Mouse (Mus musculus) c-Kit-positive CD71-negative TER-119-negative erythroid progenitor cells, embryonic 14.5 days (primary cell): ENCODE results near the gene Txndc16.

Experiments
- DNase-seq: peaks from one replicate; pipeline ENCODE4 v3.0.0-alpha.2; 2013; ENCODE audit warnings: low read depth

The Txndc16 gene

GRCm38 (mm10) chr14:45220090-45220956, at the start of gene Txndc16:
Gene Txndc16 (minus strand): TSS chr14:45220328.
- no peak for DNase-seq

GRCm38 (mm10) chr14:45263831-45264592, 43.9 kb upstream of the Txndc16 start:
- no peak for DNase-seq

GRCm38 (mm10) chr14:45251548-45252076, 31.5 kb upstream of the Txndc16 start:
- no peak for DNase-seq

- DNase-seq: no peak
These were observed 21.5 kb upstream of the Txndc16 start for GRCm38 (mm10) chr14:45241613-45242012.

GRCm38 (mm10) chr14:45239042-45239441, 18.9 kb upstream of the Txndc16 start:
- no peak for DNase-seq

GRCm38 (mm10) chr14:45220957-45221630, 966 bp upstream of the Txndc16 start:
- no peak for DNase-seq

GRCm38 (mm10) chr14:45219281-45220089, 643 bp downstream of the Txndc16 start, which contains the start of gene Gpr137c:
Gene Gpr137c (plus strand): TSS chr14:45219717.
- peak; percentile 99 for DNase-seq

- DNase-seq: no peak
These were observed 2.4 kb downstream of the Txndc16 start for GRCm38 (mm10) chr14:45217693-45218092.

GRCm38 (mm10) chr14:45216711-45217340, 3.3 kb downstream of the Txndc16 start:
- DNase-seq: no peak

- no peak for DNase-seq
These were observed 8.7 kb downstream of the Txndc16 start for GRCm38 (mm10) chr14:45211431-45211830.

- DNase-seq: no peak
These were observed 9.4 kb downstream of the Txndc16 start for GRCm38 (mm10) chr14:45210683-45211082.

GRCm38 (mm10) chr14:45200607-45201006, 19.5 kb downstream of the Txndc16 start:
- no peak for DNase-seq

- DNase-seq: no peak
These were observed 29.1 kb downstream of the Txndc16 start for GRCm38 (mm10) chr14:45190999-45191398.

- DNase-seq: no peak
These were observed 38.5 kb downstream of the Txndc16 start for GRCm38 (mm10) chr14:45181611-45182010.

GRCm38 (mm10) chr14:45179606-45180005, 40.5 kb downstream of the Txndc16 start:
- DNase-seq: no peak

- DNase-seq: no peak
These were observed 40.9 kb downstream of the Txndc16 start for GRCm38 (mm10) chr14:45179186-45179585.

- no peak for DNase-seq
These were observed 45.0 kb downstream of the Txndc16 start for GRCm38 (mm10) chr14:45175012-45175740.

GRCm38 (mm10) chr14:45172260-45172659, 47.9 kb downstream of the Txndc16 start:
- no peak for DNase-seq

- DNase-seq: no peak
These were observed 52.8 kb downstream of the Txndc16 start for GRCm38 (mm10) chr14:45167366-45167765.
